Mouse (Mus musculus) testis, adult 2 months (tissue): ENCODE results near the gene Bcl7a. TPM values are rescaled to one million over a fixed set of nuclear protein-coding genes. Genes with fewer than 3 reads are reported as not detected.

Experiments used
- H3K27ac ChIP-seq: fragments of 200-500 bp; 2 replicates; pipeline ENCODE4 v1.5.1; 2012; ENCODE audit warnings: low read depth, low read length; ENCODE audit not compliant: control insufficient read depth, insufficient read depth
- H3K27me3 ChIP-seq: fragments of 200-500 bp; 2 replicates; pipeline ENCODE4 v1.6.1; 2012; ENCODE audit warnings: mild to moderate bottlenecking, low read length, moderate library complexity; ENCODE audit not compliant: control insufficient read depth, insufficient read depth
- H3K36me3 ChIP-seq: fragments of 200-500 bp; 2 replicates; pipeline ENCODE4 v1.6.1; 2012; ENCODE audit warnings: mild to moderate bottlenecking, low read length; ENCODE audit not compliant: control insufficient read depth, insufficient read depth
- H3K4me1 ChIP-seq: fragments of 200-500 bp; 2 replicates; pipeline ENCODE4 v1.6.1; 2012; ENCODE audit warnings: low read length; ENCODE audit not compliant: control insufficient read depth, insufficient read depth
- H3K4me3 ChIP-seq: fragments of 200-500 bp; 2 replicates; pipeline ENCODE4 v1.5.1; 2012; ENCODE audit warnings: low read depth, mild to moderate bottlenecking, low read length, moderate library complexity, mixed read lengths; ENCODE audit not compliant: control insufficient read depth
- CTCF ChIP-seq: fragments of 200-500 bp; IDR thresholded peaks from 2 replicates; pipeline ENCODE4 v1.5.1; 2012; ENCODE audit warnings: low read depth, mild to moderate bottlenecking, inconsistent platforms, low read length, moderate library complexity; ENCODE audit not compliant: control insufficient read depth, insufficient read depth, insufficient replicate concordance
- POLR2A ChIP-seq: fragments of 200-500 bp; IDR thresholded peaks from 2 replicates; pipeline ENCODE4 v1.6.1; 2012; ENCODE audit warnings: low read depth, mild to moderate bottlenecking, inconsistent platforms, low read length, moderate library complexity; ENCODE audit not compliant: control insufficient read depth
- polyA plus RNA-seq: library from polyadenylated mRNA; depleted of rRNA; stranded (reverse); fragments of >200 nt; gene quantifications from 2 replicates; pipeline ENCODE4 v1.2.3, GENCODE M21; 2012; rRNA removed

The Bcl7a gene
- polyA plus RNA-seq: 0.73 and 0.88 TPM in 2 replicates

DNA sequence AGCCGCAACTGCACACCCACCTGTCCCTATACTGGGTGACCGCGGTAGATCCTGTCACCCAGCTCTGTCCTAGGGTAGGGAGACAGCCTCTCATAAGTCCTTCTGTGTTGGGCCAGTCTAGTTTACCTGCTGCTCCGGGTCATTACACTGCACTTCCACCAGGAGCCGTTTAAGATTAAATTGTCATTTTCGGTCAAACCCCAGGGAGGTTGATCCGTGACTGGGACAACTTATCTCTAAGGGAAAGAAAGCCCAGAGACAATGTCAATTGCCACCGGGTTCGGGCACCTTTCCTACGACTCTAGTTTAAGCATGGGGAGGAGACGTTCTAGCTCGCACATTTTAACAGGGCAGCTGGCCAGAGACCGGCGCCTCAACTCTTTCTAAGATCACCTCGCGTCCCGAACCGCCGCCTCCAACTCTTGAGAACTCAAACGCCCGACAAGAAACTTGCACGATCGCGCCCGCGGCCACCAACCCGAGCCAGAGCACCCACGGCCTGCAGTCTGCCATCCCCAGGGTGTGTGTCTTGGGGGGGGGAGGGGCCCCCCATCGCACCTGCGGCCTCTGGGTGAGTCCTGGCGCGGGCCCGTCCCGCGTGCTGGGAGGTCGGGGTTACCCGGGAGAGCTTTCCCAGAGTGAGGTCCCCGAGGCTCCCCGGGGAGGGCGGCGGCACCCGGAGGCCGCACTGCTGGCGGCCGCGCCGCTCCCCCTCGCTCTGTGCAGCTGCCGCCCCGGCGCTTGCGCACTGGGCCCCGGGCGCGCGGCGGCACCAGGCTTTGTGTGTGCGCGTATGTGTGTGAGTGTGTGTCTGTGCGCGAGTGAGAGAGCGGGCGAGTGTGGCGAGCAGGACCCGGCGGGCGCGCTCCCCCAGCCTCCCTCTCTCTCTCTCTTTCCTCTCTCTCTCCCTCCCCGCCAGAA, at the start of gene Bcl7a:
Bcl7a (plus strand) TSS at position 128 of the 921 bp plus-strand sequence.
- Histone ChIP-seq H3K27ac (no peak within 1 kb of the TSS), H3K4me1 (peaks cover 26% of the 10 kb centered on the region), H3K36me3 (no peaks in the 10 kb centered on the region), H3K27me3 (peaks cover 2% of the 10 kb centered on the region; the same call in 1 of the 2 replicates), H3K4me3 (peak within 1 kb of the TSS; percentile 86)
- TF ChIP-seq CTCF (no peak; the same call in 1 of the 2 replicates), POLR2A (peak; percentile 31)

DNA sequence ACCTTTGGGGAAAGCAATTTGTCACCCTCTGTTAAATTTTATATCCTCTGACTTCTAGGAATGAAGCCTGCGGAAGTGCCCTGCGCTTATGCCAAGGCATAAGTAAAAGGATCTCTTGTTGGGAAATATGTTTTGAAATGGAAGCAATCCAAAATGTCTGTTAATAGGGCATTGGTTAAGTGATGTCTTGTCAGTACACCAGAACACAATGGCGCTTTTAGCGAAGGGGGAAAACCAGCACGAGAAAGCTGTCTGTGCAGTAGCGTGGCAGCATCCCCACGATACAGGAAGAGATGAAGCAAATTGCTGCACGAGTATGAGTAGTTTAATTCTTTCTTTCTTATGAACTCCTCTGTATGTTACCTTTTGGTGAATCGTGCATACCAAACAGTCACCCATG, 49.0 kb upstream of the Bcl7a start:
- Histone ChIP-seq H3K27ac (no peak overlapping the region), H3K4me1 (no peaks in the 10 kb centered on the region), H3K4me3 (peak overlapping the region; percentile 23; the same call in 1 of the 2 replicates), H3K27me3 (no peaks in the 10 kb centered on the region), H3K36me3 (no peaks in the 10 kb centered on the region; the same call in 1 of the 2 replicates)
- TF ChIP-seq CTCF: no peak
- no peak for TF ChIP-seq POLR2A

DNA sequence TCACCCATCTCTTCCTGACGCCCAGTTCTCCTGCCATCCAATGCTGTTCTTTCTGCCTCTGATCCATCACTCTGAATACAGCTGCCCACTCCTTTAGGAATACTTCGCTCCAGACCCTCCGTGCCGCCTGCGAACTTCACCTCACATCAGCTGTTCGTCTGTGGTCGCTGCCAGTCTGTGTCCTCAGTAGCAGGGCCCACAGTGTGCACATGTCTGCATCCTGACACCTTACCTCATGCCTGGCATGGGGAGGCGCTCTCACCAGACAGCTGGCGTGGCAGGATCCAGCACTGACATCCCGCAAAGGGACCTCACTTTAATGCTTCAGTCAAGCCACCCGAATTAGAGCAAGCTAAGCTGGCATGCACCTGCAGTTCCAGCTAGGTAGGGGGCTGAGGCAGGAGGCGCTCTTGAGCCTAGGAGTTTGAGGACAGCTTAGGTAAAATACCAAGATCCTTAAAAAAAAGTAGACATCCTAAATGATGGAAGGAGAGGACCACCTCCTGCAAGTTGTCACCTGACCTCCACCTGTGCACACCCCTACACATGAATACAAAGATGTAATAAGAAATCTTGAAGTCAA, 47.3 kb upstream of the Bcl7a start:
- no peak; the same call in 1 of the 2 replicates for TF ChIP-seq CTCF
- TF ChIP-seq POLR2A: no peak
- Histone ChIP-seq H3K4me3 (no peak overlapping the region), H3K27me3 (no peaks in the 10 kb centered on the region), H3K36me3 (no peaks in the 10 kb centered on the region; the same call in 1 of the 2 replicates), H3K27ac (no peak overlapping the region), H3K4me1 (no peaks in the 10 kb centered on the region)

DNA sequence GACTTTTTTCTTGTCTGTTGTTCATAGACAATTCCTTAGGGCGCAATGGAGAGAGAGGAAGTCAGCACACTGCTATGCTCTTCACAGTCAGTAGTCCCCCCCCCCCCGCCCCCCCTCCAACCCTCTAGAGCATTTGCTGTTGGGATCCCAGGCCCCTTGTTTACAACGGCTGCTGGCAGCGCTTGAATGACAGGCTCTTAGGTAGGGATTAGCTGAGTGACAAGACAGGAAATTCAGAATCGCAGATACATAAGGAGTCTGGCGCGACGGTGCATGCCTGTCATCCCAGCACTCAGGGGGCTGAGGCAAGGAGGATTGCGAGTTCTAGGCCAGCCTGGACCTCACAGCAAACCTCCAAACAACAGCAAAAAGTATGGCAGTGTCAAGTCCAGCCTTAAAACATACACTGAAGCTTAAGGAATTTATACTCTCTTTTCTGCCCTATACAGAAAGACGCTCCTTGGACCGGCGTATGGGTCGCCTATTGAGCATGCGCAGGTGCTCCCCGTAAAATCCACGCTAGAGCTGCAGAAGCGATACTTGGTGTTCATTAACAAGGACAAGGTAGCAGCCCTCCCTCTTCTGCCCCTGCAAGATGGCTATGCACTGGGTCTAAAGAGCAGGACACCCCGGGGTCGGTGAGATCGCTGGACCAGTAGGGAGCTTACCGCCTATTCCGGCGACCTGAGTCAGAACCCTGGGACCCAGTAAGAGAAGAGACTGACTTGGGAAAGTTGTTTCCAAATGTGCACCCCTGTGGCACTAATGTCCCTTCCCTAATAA, 46.5 kb upstream of the Bcl7a start:
- H3K27me3 ChIP-seq: no peaks in the 10 kb centered on the region
- H3K4me3 ChIP-seq: no peak overlapping the region; the same call in 1 of the 2 replicates
- no peak for TF ChIP-seq POLR2A
- no peak for TF ChIP-seq CTCF
- H3K4me1 ChIP-seq: no peaks in the 10 kb centered on the region
- H3K27ac ChIP-seq: no peak overlapping the region
- no peaks in the 10 kb centered on the region; the same call in 1 of the 2 replicates for H3K36me3 ChIP-seq

GRCm38 (mm10) chr5:123297830-123298229, 45.8 kb upstream of the Bcl7a start:
- Histone ChIP-seq H3K36me3 (no peaks in the 10 kb centered on the region; the same call in 1 of the 2 replicates), H3K27ac (no peak overlapping the region), H3K4me3 (no peak overlapping the region), H3K27me3 (no peaks in the 10 kb centered on the region), H3K4me1 (no peaks in the 10 kb centered on the region)
- TF ChIP-seq POLR2A (no peak), CTCF (no peak)

DNA sequence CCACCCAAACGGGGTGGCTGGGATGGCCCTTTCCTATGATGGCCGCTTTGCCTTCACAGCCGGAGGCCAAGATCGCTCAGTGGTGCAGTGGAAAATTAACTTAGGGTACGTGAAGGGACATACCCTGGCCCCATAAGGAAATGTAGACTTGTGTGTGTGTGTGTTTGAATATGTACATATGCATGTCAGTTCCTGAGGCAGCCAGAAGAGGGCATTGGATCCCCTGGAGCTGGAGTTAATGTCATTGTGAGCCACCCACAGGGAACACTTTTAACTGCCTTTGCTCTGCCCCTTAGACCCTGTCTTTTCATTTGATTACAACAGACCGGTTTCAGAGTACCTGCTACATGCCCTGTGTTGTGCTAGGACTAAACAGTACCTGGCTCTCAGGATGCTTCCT, 45.1 kb upstream of the Bcl7a start:
- Histone ChIP-seq H3K36me3 (no peaks in the 10 kb centered on the region; the same call in 1 of the 2 replicates), H3K27ac (no peak overlapping the region), H3K27me3 (no peaks in the 10 kb centered on the region), H3K4me3 (no peak overlapping the region), H3K4me1 (no peaks in the 10 kb centered on the region)
- TF ChIP-seq POLR2A (no peak), CTCF (no peak)
